Mouse (Mus musculus): ENCODE measurements around the gene Enah. TPM values are rescaled to one million over a fixed set of nuclear protein-coding genes. Genes with fewer than 3 reads are reported as not detected.
A peak's percentile ranks its signal among the peaks of the same experiment; 100 is the strongest.

The Enah gene
- total RNA-seq, 4 experiments from 2014 or later = 62.1 to 126 (median 78.8) TPM

DNA sequence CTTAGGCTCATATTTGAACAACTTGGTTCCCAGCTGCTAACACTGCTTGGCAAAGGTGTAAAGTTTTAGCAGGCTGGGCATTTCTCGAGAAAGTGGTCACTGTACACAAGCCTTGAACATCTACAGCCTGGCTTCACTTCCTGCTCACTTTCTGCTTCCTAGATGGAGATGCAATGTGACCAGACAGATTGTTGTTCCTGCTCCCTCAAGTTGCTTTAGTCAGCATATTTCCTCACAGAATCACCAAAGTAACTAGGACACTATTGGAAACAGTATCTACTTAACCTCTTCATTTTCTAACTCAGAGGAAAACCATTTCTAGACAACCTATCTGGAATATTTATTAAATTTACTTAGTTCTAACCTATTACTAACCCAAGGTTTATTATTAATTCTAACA, 61.4 kb downstream of the Enah start:
- DNase-seq = no peak

- no peak for DNase-seq
Measured at GRCm38 (mm10) chr1:181957736-181958135, 62.1 kb downstream of the Enah start.

GRCm38 (mm10) chr1:181953547-181953946, 66.2 kb downstream of the Enah start:
- DNase-seq = no peak

- no peak for DNase-seq
Measured at GRCm38 (mm10) chr1:181951266-181951665, 68.5 kb downstream of the Enah start.

DNA sequence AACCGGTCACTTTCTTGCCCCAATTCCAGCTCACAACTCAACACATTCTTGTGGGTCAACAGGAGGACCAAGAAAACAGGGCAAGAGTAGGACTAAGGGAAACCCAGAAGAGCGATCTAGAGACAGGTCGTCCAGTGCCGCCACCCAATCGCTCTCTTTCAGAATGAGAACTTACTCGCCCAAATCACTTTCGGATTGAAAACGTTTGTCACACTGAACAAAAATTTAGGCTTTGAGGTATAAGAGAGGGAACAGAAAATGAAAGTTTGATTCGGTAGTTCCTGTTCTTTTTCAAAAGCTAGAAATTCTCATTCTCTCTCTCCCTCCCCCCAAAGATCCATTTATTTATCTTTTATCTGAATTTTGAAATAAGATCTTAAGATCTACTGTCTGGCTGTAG, 69.1 kb downstream of the Enah start:
- no peak for DNase-seq

GRCm38 (mm10) chr1:181948191-181948590, 71.6 kb downstream of the Enah start:
- DNase-seq = no peak

DNA sequence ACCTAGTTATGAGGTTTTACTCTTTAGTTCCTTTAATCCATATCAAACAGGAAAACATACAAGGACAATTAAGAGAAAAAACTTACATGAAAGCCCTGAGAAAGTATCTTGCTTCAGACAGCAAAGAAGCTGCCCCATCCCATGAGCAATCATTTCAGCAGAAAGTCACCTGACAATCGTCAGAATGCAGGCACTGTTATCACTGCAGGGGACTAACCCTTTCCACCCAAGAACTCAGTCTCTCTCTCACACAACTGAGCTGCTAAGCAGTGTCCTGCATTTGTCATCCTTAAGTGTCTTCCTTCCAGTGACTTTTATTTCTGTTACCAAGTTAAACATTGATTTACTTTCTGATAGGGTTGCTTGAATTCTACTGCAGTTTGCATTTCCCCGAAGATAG, 82.7 kb downstream of the Enah start:
- no peak for DNase-seq

GRCm38 (mm10) chr1:181928388-181928787, 91.4 kb downstream of the Enah start:
- DNase-seq = no peak

DNA sequence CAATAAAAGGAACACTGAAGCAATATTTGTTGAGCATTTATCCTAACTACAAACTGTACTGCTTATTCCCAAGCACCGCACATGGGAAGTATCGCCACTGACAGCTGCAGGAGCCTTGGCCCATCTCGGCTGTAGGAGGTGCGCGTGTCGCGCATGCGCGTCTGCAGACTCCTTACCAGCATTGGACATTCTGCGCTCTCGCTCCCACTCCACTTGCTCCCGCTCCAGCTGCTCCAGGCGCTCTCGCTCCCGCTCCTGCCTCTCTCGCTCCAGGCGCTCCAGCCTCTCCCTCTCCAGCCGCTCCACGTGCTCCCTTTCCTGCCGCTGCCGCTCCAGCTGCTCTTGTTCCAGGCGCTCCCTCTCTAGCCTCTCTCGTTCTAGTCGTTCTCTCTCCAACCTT, 96.4 kb downstream of the Enah start:
- peak; percentile 3 for DNase-seq

GRCm38 (mm10) chr1:181921580-181922494, 98.0 kb downstream of the Enah start:
- DNase-seq = no peak

DNA sequence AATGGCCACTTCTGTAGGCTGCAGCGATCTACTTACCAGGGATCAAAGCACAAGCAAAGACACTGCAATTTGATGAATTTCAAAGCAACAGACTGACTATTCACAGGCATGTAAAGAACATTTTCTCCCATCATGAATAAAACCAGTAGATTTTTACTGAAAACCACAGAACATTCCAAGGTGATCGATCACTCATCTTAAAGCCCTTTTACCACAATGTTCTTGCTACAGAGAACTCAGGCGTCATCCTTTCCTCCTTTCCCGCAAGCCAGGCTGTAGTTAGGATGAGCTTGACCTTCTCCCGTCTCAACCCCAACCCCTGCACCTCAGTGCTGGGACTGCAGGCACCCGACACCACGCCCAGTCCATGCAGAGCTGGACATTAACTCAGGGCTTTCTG, 107.9 kb downstream of the Enah start:
- no peak for DNase-seq

- no peak for DNase-seq
Measured at GRCm38 (mm10) chr1:181901706-181902373, 118.0 kb downstream of the Enah start.

GRCm38 (mm10) chr1:181900846-181901245, 118.9 kb downstream of the Enah start:
- DNase-seq = no peak

GRCm38 (mm10) chr1:181898961-181899360, 120.8 kb downstream of the Enah start:
- DNase-seq = no peak

- DNase-seq = no peak
Measured at GRCm38 (mm10) chr1:181896991-181897390, 122.8 kb downstream of the Enah start.

DNA sequence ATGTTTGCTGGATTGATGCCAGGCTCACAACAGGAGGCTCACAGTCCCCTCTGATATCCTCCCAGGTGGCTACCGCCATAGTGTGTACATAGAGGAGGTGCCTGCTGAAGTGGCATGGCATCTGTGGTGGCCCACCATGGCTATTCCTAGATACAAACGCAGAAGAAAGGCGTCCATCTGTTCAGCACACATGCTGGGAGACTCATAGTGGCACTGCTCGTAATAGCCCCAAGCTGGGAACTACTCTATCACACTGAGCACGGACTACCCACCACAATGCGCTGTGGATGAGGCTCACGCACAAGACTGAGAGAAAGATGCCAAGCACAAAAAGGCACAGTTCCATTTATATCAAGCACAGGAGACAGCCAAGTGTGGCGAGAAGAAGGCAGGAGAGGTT, 126.1 kb downstream of the Enah start:
- no peak for DNase-seq

DNA sequence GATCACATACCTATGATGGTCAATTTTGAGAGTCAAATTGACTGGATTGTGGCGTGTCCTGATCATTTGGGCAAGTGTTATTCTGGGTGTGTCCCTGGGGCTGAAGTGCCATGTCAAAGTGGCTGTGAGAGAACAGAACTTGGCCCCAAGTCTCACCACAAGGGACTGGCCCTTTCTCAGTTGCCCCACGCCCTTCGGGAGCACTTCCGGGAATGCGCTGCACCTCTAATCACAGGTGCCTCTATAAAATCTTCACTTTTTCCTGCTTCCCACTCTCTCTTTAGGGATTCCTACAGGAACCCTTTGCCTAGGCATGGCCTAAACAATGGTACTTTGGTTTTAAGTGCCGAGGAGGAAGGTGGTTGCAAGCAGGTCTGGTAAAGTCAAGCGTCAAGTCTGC, 130.1 kb downstream of the Enah start:
- no peak for DNase-seq

GRCm38 (mm10) chr1:181888801-181889200, 131.0 kb downstream of the Enah start:
- peak; percentile 79 for DNase-seq

GRCm38 (mm10) chr1:181881532-181881931, 138.3 kb downstream of the Enah start:
- peak; percentile 22 for DNase-seq

DNA sequence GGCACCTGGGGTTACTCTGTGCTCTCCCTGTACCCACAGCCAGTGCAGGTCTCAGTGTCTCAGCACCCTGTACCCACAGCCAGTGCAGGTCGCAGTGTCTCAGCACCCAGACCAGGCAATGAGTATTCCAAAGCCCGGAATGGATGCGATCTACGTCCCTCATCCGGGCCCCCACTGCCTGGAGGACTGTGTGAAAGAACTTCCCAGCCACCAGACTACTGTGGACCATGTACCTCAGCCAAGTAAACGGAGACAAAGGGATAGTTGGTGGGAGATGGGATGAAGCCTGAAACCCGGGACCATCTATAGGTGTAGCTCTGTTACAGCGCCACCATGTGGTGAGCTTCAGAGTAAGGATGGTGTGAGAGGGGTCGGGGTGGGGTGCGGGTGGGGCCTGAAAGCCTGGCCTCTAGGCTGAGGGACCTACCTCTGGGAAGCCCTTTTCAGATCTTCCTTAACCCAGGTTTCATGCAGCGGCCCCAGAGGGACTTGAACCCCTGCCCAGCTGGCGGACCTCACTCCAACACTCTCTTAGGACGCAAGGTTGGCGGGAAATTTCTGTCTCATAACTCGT, 139.0 kb downstream of the Enah start:
- DNase-seq = no peak

DNA sequence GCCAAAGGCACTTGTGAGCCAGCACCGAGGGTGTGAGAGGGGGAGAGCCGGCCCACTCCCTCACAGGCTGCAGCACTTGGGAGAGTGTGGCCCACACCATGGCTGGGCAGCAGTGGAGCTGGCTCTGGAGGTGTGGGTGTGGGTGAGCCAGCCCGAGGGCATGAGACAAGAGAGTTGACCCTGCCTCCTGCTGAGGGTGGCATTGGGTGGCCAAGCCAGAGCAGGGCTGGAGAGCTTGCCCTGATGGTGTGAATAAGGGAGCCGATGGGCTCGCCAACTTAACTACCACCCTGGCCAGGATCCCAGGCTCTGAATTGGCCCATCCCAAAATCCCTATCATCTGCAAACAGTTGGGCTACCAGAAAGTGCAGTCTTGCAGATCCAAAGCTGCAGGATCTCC, 141.4 kb downstream of the Enah start:
- no peak for DNase-seq

DNA sequence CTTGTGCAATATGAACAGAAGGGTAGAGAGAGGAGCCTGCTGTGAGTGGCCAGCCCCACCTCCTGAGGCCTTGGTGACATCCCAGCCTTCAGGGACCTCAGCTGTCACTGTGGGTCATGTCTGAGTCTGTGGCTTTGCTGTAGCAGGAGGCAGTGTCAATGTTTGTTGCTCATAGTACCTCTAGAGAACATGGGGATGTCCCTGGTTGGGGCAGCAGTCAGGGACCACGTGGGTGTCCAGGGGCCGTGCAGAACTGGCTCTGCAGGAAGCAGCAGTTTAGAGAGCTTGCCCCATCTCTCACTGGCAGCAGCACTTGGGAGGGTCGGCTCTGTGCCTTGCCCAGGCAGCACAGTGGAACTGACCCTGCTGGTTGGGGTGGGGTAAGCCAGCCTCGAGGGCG, 142.7 kb downstream of the Enah start:
- no peak for DNase-seq

DNA sequence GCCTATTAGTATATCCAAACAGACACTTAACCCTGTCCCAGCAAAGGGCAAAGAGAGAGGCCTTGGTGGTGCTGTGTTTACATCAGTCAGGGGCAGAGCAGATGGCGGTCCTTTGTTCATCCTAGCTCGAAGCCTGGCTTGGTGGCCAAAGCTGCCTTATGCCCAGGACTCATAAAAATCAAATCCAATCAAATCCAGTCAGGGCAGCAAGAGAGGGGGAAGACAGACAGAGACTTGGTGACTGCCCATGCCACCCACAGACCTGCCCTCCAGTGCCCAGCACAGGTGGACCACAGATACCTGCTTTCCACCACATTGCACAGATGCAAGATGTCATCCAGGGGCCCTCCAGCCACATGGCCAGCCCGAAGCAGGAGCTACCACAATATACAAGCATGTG, 143.1 kb downstream of the Enah start:
- no peak for DNase-seq
